Mouse (Mus musculus) spleen, postnatal 4 days (tissue): ENCODE data around the gene Crygs.

Source experiments
- DNase-seq, 2 experiments: peaks; one replicate each; pipeline ENCODE4 v3.0.0; 2022; ENCODE audit warnings: low spot score in 2 of 2

Gene Crygs

GRCm38 (mm10) chr16:22811477-22811876 lies at the start of gene Crygs:
Gene Crygs, minus strand, starts transcription at chr16:22811577.
- no peak for DNase-seq

- DNase-seq: peak; percentile 96 to 97
These were observed 46.2 kb upstream of the Crygs start, which contains the start of the genes Tbccd1 and Dnajb11 for GRCm38 (mm10) chr16:22857431-22858113. Gene Tbccd1, minus strand, starts transcription at chr16:22857669. Gene Dnajb11, plus strand, starts transcription at chr16:22857845.

DNA sequence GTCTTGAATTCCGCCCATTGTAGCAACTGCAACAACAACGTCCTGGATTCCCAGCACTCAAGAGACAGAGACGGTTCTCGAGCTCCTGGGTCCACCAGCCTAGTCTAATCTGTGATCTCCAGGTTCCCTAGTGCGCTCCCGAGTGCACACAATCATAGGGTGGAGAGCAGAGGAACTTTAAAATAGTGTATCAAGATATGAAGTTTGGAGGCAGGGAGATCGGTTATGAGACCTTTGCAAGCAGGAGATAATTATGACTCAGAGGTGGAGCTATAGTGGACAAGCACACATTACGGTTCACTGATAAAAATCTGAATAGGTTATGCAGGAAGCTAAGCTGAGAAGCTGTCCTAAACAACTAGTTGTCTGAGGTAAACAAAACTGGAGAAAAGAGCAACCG lies 45.4 kb upstream of the Crygs start:
- no peak for DNase-seq

- DNase-seq: peak in 1 of 2 experiments; percentile 17
These were observed 41.3 kb upstream of the Crygs start for GRCm38 (mm10) chr16:22852709-22853108.

- no peak for DNase-seq
These were observed 37.0 kb upstream of the Crygs start for GRCm38 (mm10) chr16:22848331-22848730.

DNA sequence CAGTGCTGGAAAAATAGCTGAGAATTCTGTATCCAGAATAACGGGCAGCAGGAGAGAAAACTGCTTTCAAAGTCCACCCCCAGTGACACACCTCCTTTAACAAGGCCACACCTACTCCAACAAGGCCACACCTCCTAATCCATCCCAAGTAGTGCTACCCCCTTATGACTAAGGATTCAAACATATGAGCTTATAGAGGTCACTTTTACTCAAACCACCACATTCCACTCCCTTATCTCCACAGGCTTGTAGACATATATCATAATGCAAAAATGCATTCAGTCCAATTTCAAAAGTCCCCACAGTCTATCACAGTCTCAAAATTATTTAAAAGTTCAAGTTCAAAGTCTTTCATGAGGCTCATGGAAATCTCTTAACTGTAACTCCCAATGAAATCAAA lies 36.3 kb upstream of the Crygs start:
- no peak for DNase-seq

DNA sequence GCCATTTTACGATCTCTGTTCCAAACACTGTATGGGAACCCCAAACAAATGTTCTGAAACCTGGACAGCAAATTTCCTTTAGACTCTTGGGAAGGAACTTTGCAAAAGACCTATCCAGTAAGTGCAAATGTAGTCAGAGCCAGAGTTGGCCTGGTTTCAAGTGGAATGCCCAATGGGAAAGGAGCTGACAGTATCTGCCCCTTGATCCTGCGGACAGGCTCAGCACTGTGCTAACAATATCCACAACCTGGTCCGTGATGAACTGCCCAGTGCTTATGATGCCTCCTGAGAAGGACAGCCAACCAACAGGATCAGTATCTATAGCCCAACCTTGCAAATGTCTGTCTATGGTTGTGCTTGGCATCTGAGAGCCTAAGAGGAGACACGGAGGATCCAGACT lies 34.1 kb upstream of the Crygs start:
- DNase-seq: no peak

GRCm38 (mm10) chr16:22844834-22845233 lies 33.5 kb upstream of the Crygs start:
- DNase-seq: no peak

DNA sequence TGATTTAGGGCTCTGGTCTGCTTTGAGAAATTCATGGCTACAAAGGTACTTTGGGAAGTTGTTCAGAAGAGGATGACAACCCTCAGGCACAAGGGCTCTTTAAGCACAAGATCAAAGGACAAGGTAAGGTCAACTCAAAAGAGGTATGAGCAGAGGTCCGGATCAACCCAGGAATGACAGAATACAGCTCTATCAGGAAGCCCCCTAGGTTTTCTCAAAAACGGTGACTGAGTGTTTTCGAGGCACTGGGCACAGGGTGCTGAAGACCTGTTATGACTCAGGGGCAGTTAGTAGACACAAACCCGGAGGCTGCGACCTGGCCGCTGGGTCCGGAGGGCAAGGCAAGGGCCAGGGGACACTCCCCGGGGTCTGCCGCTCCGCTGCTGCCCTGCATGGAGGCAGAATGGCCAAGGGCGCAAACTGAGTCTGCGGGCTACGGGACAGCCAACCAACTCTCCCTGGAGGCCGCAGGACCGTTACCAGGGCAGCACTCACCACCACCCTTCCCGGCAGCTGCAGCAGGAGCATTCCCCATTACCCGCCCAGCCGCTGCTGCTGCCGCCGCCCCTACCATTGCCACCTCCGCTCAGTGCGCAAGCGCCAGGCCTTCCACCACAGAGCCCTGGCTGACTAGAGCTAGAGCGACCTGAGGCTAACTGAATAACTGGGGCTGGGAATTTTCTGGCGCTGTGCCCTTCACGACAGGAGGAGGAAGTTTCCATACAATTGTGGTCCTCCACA lies 32.9 kb upstream of the Crygs start:
- peak; percentile 61 to 80 for DNase-seq

- DNase-seq: no peak
These were observed 31.5 kb upstream of the Crygs start for GRCm38 (mm10) chr16:22842871-22843270.

GRCm38 (mm10) chr16:22839146-22839857 lies 27.9 kb upstream of the Crygs start:
- no peak for DNase-seq

- no peak for DNase-seq
These were observed 21.7 kb upstream of the Crygs start for GRCm38 (mm10) chr16:22832932-22833525.

GRCm38 (mm10) chr16:22820731-22821130 lies 9.4 kb upstream of the Crygs start:
- no peak for DNase-seq

DNA sequence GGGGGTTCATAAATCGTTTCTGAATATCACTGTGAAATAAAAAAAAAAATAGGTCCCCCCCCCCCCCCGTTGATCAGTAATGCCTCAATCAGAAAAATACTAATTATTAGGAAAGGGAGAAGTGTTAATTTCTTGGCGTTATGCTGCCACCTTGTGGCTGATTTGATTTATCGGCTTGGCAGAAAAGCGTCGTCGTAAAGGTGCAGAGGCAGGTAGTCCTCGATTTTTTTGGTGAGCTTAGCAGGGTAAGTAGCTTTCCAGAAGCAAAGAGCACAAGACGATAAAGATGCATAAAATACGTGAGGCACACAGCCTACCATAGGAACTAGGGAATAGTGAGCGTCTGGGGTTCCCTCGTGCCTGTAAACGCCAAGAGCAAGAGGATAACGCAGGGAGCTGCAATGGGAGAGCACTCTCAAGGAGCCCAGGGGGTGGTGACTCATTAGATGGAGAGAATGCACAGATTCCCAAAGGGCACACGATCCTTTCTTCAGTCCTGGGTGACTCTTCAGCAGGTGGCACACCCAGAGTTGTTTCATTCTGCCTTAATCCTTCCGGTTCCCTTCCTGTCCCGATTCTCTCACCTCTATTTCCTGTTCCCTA lies 3.8 kb downstream of the Crygs start:
- peak; percentile 41 to 74 for DNase-seq

- no peak for DNase-seq
These were observed 8.6 kb downstream of the Crygs start for GRCm38 (mm10) chr16:22802786-22803185.

DNA sequence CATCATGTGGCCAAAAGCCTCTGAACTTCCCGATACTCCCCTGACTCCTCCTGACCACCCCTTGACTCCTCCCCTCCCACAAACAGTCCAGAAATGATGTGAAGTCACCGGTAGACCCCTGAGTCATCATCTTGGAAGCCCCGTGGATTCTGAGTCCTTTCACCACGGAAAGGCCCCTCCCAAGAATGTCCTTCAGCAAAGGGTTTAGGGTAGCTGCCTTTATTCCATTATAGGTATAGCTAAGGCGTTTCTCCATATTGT lies 10.6 kb downstream of the Crygs start:
- no peak for DNase-seq

- no peak for DNase-seq
These were observed 11.1 kb downstream of the Crygs start for GRCm38 (mm10) chr16:22800026-22800848.

DNA sequence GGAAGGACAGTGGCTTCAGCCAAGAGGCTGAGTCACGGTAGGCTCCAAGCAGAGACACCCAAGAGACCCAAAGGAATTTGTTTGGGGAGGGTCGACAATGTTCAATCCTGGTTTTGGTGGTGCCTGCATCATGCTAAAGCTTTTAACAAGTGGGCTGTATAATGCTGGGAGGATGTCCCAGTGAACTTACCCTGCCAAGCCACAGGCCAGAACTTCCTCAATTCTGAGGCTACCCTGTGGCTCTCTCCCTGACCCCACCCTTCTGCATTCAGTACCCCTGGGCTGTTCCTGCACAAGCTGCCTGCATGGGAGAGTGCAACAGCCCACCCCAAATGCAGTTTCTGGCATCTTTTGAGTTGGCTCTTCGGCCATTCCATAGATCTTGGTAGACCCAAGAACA lies 12.9 kb downstream of the Crygs start:
- no peak for DNase-seq

GRCm38 (mm10) chr16:22797521-22797920 lies 13.9 kb downstream of the Crygs start:
- no peak for DNase-seq

DNA sequence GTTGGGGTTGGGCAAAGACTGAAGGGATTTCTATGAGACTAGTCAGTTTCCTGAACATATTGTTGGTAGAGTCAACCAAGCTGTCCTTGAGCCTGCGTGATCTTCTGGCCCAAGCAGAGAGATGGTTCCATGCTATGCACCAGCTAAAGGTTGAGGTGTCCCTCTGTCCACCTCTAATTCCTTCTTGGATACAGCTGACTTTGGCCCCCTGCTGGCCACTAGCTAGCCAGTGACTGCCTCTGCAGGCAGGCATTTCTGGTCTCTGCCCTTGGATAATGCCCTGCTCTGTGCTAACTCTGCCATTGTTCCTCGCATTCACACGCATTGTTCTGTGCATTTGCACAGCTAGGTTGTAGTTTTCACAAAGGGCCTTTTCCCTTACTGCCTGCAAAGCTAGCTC lies 15.9 kb downstream of the Crygs start:
- DNase-seq: no peak

DNA sequence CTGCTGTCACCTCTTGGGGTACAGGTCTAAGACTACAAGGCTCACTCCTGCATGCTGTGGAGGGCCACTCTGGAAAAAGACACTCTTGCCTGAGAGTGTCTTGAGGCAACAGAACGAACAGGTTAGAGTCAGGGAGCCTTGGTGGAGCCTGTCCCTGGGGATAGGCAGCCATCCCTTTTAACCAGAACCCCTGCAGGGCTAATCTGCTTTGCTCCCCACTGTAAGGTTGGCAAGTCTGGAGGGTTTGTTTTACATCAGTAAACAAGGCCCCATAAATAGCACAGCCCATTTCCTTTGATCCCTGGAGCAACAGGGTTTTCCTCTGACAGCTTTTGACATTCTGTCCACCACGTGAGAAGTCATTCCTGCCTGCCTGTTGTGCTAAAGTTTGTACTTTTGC lies 20.1 kb downstream of the Crygs start:
- no peak for DNase-seq
